Mouse (Mus musculus) liver, embryonic 14.5 days (tissue): ENCODE measurements around the gene Gas7. TPM values are rescaled to one million over a fixed set of nuclear protein-coding genes. Genes with fewer than 3 reads are reported as not detected.

ENCODE experiments used
- ATAC-seq: fragments of 200-750 bp; cut with Nextera tagmentation; 2 replicates; pipeline ENCODE4 v1.8.0; 2017; ENCODE audit warnings: moderate number of reproducible peaks, mild to moderate bottlenecking, moderate library complexity; ENCODE audit not compliant: insufficient read depth
- DNase-seq, 3 experiments: peaks; one replicate each; pipeline ENCODE4 v3.0.0-alpha.2; 2012 to 2013; ENCODE audit warnings: low read depth in 3 of 3, low spot score in 3 of 3
- H3K27ac ChIP-seq: fragments of 300-500 bp; sonication (generic); 2 replicates; pipeline ENCODE4 v1.5.1; 2014; ENCODE audit warnings: moderate library complexity, mild to moderate bottlenecking, control low read depth, inconsistent platforms
- H3K27me3 ChIP-seq: fragments of 300-500 bp; sonication (generic); 2 replicates; pipeline ENCODE4 v1.6.1; 2014; ENCODE audit warnings: mild to moderate bottlenecking, low read length, moderate library complexity; ENCODE audit not compliant: control insufficient read depth, insufficient read depth
- H3K36me3 ChIP-seq: fragments of 300-500 bp; sonication (generic); replicated peaks from 2 replicates; pipeline ENCODE4 v1.6.1; 2014; ENCODE audit warnings: low read depth; ENCODE audit not compliant: control insufficient read depth, insufficient read depth
- H3K4me1 ChIP-seq, 2 experiments: fragments of 200-500 bp in 1 of 2; fragments of 300-500 bp in 1 of 2; sonication (generic) in 1 of 2; replicated peaks; 2 replicates each; pipeline ENCODE4 v1.6.1; 2012 to 2014; ENCODE audit warnings: antibody characterized with exemption in 1 of 2, inconsistent platforms in 1 of 2, low read length in 1 of 2; ENCODE audit not compliant: control insufficient read depth in 2 of 2, insufficient read depth in 2 of 2
- H3K4me2 ChIP-seq: fragments of 300-500 bp; sonication (generic); 2 replicates; pipeline ENCODE4 v1.6.1; 2014; ENCODE audit warnings: low read depth, mild to moderate bottlenecking, control low read depth, moderate library complexity
- H3K4me3 ChIP-seq, 2 experiments: fragments of 200-500 bp in 1 of 2; fragments of 300-500 bp in 1 of 2; sonication (generic) in 1 of 2; 2 replicates each; pipeline ENCODE4 v1.5.1; 2012 to 2014; ENCODE audit warnings: low read depth in 2 of 2, low read length in 2 of 2, mild to moderate bottlenecking in 2 of 2, control low read depth in 1 of 2, inconsistent platforms in 1 of 2, moderate library complexity in 1 of 2; ENCODE audit not compliant: insufficient read depth in 1 of 2
- H3K9ac ChIP-seq: fragments of 300-500 bp; sonication (generic); replicated peaks from 2 replicates; pipeline ENCODE4 v1.6.1; 2014; ENCODE audit warnings: mild to moderate bottlenecking, control low read depth, moderate library complexity
- H3K9me3 ChIP-seq: fragments of 300-500 bp; sonication (generic); 2 replicates; pipeline ENCODE4 v1.6.1; 2016; ENCODE audit warnings: low read length, mixed read lengths; ENCODE audit not compliant: control insufficient read depth
- CTCF ChIP-seq: IDR thresholded peaks from 2 replicates; pipeline ENCODE4 v1.5.1; 2016; ENCODE audit warnings: antibody characterized with exemption, low read depth, control low read depth
- EP300 ChIP-seq: IDR thresholded peaks from 2 replicates; pipeline ENCODE4 v1.6.1; 2016; ENCODE audit warnings: antibody characterized with exemption, low read depth
- WGBS: fragments of 180-500 bp; shearing (Covaris S2); extraction: QIAGEN DNeasy Blood & Tissue Kit; methylation state at CpG from one replicate; pipeline ENCODE4 v1.1.7; 2014; ENCODE audit not compliant: insufficient replicate concordance; 5-methylcytosine and 5-hydroxymethylcytosine counted together
- polyA plus RNA-seq, 2 experiments: library from polyadenylated mRNA; depleted of rRNA in 1 of 2; stranded (reverse) in 1 of 2; unstranded in 1 of 2; fragments of >200 nt; fragmentation: Nextera tagmentation in 1 of 2; extraction: Ambion mirVana in 1 of 2; gene quantifications; 2 replicates each; pipeline versions ENCODE4 v1.2.1 to v1.2.3; 2012 to 2014

The Gas7 gene
- polyA plus RNA-seq, 2 experiments, result 0.49 to 1.1 TPM

DNA sequence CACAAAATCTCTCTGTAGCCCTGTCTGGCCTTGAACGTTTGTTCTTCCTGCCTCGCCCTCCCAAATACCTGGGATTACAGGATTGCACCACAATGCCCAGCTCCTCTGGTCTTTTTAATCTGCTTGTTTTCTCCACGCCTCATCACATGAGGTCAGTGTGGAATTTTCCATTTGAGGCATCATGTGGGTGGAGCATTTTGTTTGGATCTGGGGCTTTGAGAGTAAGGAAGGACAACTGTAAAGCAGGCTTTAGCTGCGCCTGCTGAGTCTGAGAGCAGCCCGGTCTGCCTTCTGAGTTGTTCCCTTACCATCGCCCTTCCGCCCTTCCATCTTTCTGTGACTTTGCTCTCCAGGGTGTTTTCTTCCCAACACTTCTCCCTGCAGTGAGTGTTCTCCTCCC is 13.6 kb downstream of the Gas7 start:
- Histone ChIP-seq H3K4me1 (no peaks in the 10 kb centered on the region), H3K27ac (no peak overlapping the region), H3K4me3 (no peak overlapping the region), H3K27me3 (no peaks in the 10 kb centered on the region), H3K36me3 (no peaks in the 10 kb centered on the region), H3K4me2 (no peak overlapping the region), H3K9me3 (no peaks in the 10 kb centered on the region), H3K9ac (no peak overlapping the region)
- 62% methylated on average over 7 of the region's 7 CpGs for whole genome bisulfite sequencing
- DNase-seq, result no peak
- no peak for TF ChIP-seq EP300
- no peak for TF ChIP-seq CTCF
- ATAC-seq, result no peak

DNA sequence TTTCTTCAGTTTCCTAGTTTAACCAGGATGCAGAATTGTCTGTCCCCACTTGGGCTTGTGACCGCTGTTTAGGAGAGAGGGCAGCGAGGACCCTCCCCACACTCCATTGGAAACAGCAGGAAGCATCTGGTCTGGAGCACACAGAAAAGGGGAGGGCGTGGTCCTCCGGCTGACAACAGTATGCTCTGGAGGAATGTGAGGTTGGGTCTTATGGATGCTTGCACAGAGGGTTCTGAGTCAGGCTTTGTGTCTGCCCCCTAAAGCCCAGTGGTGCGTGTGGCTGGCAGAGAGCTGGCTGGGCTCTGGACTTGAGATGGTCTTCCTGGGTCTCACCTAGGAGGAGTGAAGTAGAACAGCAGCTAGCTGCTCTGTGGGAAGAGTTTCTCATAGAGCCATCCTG is 19.4 kb downstream of the Gas7 start:
- Histone ChIP-seq H3K4me3 (no peak overlapping the region), H3K27me3 (no peaks in the 10 kb centered on the region), H3K4me1 (peaks cover 0 to 1% of the 10 kb centered on the region in 2 experiments; a peak in 1 of 4 replicates), H3K9ac (no peak overlapping the region), H3K36me3 (no peaks in the 10 kb centered on the region), H3K4me2 (no peak overlapping the region), H3K27ac (no peak overlapping the region), H3K9me3 (no peaks in the 10 kb centered on the region)
- ATAC-seq, result no peak
- no peak for DNase-seq
- TF ChIP-seq CTCF, result no peak
- no peak for TF ChIP-seq EP300
- 51% methylated on average over 5 of the region's 5 CpGs for WGBS

DNA sequence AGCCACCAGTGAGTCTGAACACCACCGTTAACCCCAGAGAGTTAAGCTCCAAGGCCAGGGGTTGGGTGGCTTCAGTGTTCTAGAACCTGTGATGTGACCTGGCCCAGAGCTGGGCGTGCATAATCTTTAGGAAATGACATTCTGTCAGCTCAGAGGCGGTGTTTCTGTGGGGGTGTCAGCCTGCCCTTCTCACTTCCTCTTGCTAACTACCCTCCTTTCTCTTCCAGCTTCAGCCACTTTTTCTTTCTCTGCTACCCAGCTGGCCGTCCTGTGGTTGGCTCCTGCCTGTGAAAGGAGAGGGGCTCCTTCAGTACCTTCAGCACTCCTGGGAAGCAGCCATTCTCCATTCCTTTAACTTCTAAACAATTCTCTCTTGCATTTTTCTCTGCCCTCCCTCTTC is 24.3 kb downstream of the Gas7 start:
- ATAC-seq (no peak), DNase-seq (no peak)
- Histone ChIP-seq H3K4me1 (peaks cover 0 to 4% of the 10 kb centered on the region in 2 experiments; a peak in 1 of 4 replicates), H3K4me3 (no peak overlapping the region), H3K27ac (no peak overlapping the region), H3K36me3 (no peaks in the 10 kb centered on the region), H3K27me3 (no peaks in the 10 kb centered on the region), H3K4me2 (no peak overlapping the region), H3K9ac (no peak overlapping the region), H3K9me3 (no peaks in the 10 kb centered on the region)
- TF ChIP-seq CTCF (no peak), EP300 (no peak)
- WGBS, result 22% methylated on average over 4 of the region's 4 CpGs

DNA sequence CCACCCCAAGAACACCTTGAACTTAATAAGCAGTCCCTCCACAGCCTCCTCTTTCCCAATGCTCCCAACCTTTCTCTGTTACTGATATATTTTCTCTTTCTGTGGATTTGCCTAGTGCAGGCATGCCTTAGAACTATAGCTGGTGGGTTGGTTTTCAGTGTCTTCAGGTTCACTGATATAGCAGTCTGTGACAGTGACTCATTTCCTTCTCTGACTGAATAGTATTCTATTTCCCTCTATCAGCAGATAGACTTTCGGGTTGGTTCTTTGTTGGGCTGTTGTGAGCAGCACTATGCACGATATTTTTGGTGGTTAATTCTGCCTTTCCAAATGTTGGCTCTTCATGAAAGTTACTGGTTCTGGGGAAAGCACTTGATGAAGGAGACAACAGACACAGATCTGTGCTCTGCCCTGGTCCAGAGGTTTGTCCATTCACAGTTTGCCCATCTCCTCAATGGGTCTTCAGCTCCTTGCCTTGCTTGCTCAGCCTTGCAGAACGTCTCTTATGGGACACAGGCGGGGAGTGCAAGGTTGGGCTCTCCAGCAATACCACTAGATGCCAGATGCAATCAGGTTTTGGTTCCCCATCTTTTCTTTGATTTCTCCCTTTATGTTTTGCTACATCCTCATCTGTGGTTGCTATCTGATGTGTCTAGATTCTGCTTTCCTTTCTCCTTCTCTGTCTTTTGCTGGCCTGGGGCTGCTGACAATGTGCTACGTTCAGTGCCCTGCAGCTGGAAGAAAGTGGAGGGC is 25.1 kb downstream of the Gas7 start:
- ATAC-seq (no peak), DNase-seq (no peak)
- Histone ChIP-seq H3K4me1 (peaks cover 0 to 4% of the 10 kb centered on the region in 2 experiments; a peak in 1 of 4 replicates), H3K27ac (no peak overlapping the region), H3K9ac (no peak overlapping the region), H3K27me3 (no peaks in the 10 kb centered on the region), H3K4me2 (no peak overlapping the region), H3K4me3 (no peak overlapping the region), H3K9me3 (no peaks in the 10 kb centered on the region), H3K36me3 (no peaks in the 10 kb centered on the region)
- TF ChIP-seq EP300 (no peak), CTCF (no peak)
- 28% methylated on average over 5 of the region's 5 CpGs for WGBS

DNA sequence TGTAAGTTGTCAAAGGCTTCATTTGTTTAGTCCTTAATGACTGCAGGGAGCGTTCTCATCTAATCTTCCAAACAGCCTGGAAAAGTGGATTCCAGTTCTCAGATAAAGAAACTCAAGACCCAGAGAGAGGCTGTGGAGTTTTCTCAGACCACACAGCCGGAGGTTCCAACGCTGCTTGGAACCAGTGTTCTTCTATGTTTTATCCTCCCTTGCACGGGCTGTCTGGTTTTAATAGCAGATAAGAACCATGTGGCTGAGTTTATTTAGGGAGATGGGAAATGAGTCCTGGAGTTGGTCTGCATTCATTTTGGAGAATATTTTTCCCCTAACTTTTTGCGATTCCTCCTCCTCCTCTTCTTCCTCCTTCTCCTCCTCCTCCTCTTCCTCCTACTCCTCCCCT is 26.5 kb downstream of the Gas7 start:
- WGBS, result 40% methylated on average over 5 of the region's 5 CpGs
- no peaks in the 10 kb centered on the region for H3K27me3 ChIP-seq
- no peak overlapping the region for H3K27ac ChIP-seq
- no peaks in the 10 kb centered on the region for H3K36me3 ChIP-seq
- no peak for DNase-seq
- H3K9me3 ChIP-seq, result no peaks in the 10 kb centered on the region
- no peak overlapping the region for H3K4me2 ChIP-seq
- peaks cover 0 to 4% of the 10 kb centered on the region in 2 experiments; a peak in 1 of 4 replicates for H3K4me1 ChIP-seq
- no peak overlapping the region for H3K4me3 ChIP-seq
- ATAC-seq, result no peak
- TF ChIP-seq EP300 (no peak), CTCF (no peak)
- no peak overlapping the region for H3K9ac ChIP-seq
